Mouse (Mus musculus): Measurements from ENCODE around the gene Eva1c. TPM values are rescaled to one million over a fixed set of nuclear protein-coding genes. Genes with fewer than 3 reads are reported as not detected.

Gene Eva1c
- polyA plus RNA-seq, 1 experiment from 2014 or later: 2.8 TPM

DNA sequence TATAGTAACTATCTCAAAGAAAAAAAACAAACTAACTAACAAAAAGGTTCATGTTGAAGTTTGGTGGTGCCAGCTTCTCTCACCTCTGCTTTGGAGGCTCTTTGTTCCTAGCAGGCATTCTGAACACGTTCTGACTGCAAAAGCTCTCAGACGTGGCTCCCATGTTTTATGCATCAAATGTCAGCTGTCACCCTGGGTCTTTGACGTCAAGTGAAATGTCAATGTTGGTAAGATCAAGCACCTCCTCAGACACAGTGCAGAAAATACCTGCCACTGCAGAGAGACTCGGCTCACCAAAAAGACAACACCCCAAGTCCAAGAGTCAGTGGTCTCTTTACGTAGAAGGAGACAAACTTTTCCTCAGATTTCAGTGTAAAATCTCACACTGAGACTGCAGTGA lies 48.0 kb downstream of the Eva1c start:
- Histone ChIP-seq H3K9ac (no peak overlapping the region), H3K36me3 (no peaks in the 10 kb centered on the region), H3K4me1 (replicated peaks) (no peaks in the 10 kb centered on the region), H3K4me2 (no peak overlapping the region), H3K4me3 (no peak overlapping the region), H3K27me3 (no peaks in the 10 kb centered on the region), H3K9me3 (no peaks in the 10 kb centered on the region), H3K27ac (replicated peaks) (no peak overlapping the region)
- 62% methylated on average over 5 of the region's 5 CpGs for WGBS
- no peak for ATAC-seq (ENCODE audit: low FRiP score, low read depth)

DNA sequence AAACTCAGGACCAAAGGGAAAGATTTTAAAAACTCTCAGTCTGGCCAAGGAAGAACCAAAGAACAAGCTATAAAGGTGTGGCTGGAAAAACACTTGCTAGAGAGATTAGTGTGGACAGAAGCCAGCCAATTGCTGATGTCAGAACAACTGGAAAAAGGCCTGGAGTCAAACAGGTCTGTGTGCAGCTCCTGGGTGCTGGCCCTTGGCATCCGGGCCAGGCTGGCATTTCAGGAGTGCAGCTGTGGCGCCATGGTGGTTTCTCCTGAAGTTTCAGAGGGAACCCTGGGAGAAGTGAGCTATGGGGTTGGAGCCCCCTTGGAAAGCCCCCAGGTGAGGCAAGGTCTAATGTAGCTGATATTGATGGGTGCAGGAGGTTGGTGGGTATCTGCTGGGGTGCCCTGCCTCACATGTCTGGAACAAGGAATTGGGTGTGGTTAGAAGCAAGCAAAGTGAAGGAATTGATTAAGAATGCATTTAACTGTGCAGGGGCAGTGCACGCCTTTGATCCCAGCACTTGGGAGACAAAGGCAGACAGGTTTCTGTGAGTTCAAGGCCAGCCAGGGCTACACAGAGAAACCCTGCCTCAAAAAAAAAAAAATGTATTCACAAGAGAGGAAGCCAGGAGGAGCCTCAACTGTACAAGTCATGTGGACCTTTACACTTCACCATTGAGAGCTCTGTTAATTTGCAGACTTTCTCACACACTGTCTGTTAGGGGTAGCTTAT lies 51.8 kb downstream of the Eva1c start:
- ATAC-seq (ENCODE audit: low FRiP score, low read depth): no peak
- Histone ChIP-seq H3K4me1 (replicated peaks) (no peaks in the 10 kb centered on the region), H3K36me3 (no peaks in the 10 kb centered on the region), H3K9me3 (no peaks in the 10 kb centered on the region), H3K27me3 (no peaks in the 10 kb centered on the region), H3K4me3 (no peak overlapping the region), H3K9ac (no peak overlapping the region), H3K4me2 (no peak overlapping the region), H3K27ac (replicated peaks) (no peak overlapping the region)
- 91% methylated on average over 3 of the region's 3 CpGs for WGBS

DNA sequence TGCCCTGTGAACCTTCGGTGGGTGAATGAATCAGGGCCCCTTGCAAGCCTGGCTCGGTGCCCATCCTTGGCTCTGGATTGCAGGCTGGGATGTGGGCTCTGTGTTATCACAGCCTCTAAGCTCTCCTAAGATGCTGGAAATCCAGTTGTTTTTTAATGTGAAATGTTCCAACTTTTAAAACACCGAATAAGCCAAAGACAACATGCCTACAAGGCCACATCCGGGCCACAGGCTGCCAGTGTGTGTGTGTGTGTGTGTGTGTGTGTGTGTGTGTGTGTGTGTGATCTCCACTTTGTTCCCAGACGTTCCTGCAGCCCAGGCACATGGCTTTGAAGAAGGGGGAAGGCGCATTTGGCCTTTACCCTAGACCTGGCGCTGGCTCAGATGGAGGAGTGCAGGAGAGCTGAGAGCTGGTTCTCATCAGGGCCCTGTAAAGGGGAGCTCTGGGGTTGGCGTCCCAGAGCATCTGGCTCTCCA lies 56.0 kb downstream of the Eva1c start:
- no peaks in the 10 kb centered on the region for H3K27me3 ChIP-seq
- H3K9me3 ChIP-seq: no peaks in the 10 kb centered on the region
- no peak overlapping the region for H3K4me2 ChIP-seq
- no peak for ATAC-seq (ENCODE audit: low FRiP score, low read depth)
- H3K36me3 ChIP-seq: no peaks in the 10 kb centered on the region
- H3K4me3 ChIP-seq: no peak overlapping the region
- 58% methylated on average over 8 of the region's 8 CpGs for WGBS
- H3K27ac ChIP-seq (replicated peaks): no peak overlapping the region
- no peaks in the 10 kb centered on the region for H3K4me1 ChIP-seq (replicated peaks)
- H3K9ac ChIP-seq: no peak overlapping the region

DNA sequence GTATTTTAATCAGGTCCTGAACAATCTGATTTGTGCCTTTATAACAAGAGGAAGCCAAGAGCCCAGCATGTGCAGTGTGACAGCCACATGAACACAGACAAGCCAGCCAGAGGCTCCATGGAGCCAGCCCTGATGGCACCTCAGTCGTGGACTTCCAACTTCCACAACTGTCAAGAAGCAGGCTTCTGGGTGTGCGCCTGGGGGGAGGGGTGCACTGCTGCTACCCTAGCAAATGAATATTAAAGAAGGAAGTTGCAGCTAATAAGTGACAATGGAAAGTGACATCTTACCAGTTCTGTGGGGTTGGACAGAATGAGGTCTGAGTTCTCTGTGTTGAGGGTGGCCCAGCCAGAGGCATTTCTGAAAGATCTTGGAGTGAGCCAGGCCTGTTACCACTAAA lies 58.8 kb downstream of the Eva1c start:
- Histone ChIP-seq H3K4me1 (replicated peaks) (no peaks in the 10 kb centered on the region), H3K9ac (no peak overlapping the region), H3K27me3 (no peaks in the 10 kb centered on the region), H3K27ac (replicated peaks) (no peak overlapping the region), H3K36me3 (no peaks in the 10 kb centered on the region), H3K9me3 (no peaks in the 10 kb centered on the region), H3K4me3 (no peak overlapping the region), H3K4me2 (no peak overlapping the region)
- WGBS: 70% methylated on average over 2 of the region's 2 CpGs
- ATAC-seq (ENCODE audit: low FRiP score, low read depth): no peak

- 74% methylated on average over 9 of the region's 9 CpGs for WGBS
- ATAC-seq (ENCODE audit: low FRiP score, low read depth): no peak
- Histone ChIP-seq H3K4me2 (no peak overlapping the region), H3K36me3 (no peaks in the 10 kb centered on the region), H3K27ac (replicated peaks) (no peak overlapping the region), H3K9me3 (no peaks in the 10 kb centered on the region), H3K27me3 (no peaks in the 10 kb centered on the region), H3K4me3 (no peak overlapping the region), H3K9ac (no peak overlapping the region), H3K4me1 (replicated peaks) (no peaks in the 10 kb centered on the region; the same call in 1 of the 2 replicates)
Measured at GRCm38 (mm10) chr16:90885781-90886565, 59.5 kb downstream of the Eva1c start.

GRCm38 (mm10) chr16:90890683-90891082 lies 64.2 kb downstream of the Eva1c start:
- H3K36me3 ChIP-seq: no peaks in the 10 kb centered on the region
- H3K27ac ChIP-seq (replicated peaks): no peak overlapping the region
- ATAC-seq (ENCODE audit: low FRiP score, low read depth): no peak
- no peak overlapping the region for H3K4me2 ChIP-seq
- H3K9ac ChIP-seq: no peak overlapping the region
- H3K27me3 ChIP-seq: no peaks in the 10 kb centered on the region
- peaks cover 7% of the 10 kb centered on the region for H3K4me1 ChIP-seq (replicated peaks)
- WGBS: 89% methylated on average over 9 of the region's 9 CpGs
- no peaks in the 10 kb centered on the region for H3K9me3 ChIP-seq
- H3K4me3 ChIP-seq: no peak overlapping the region

- H3K4me2 ChIP-seq: no peak overlapping the region
- no peak overlapping the region for H3K27ac ChIP-seq (replicated peaks)
- 49% methylated on average over 14 of the region's 14 CpGs for WGBS
- H3K36me3 ChIP-seq: no peaks in the 10 kb centered on the region
- H3K9me3 ChIP-seq: no peaks in the 10 kb centered on the region
- no peaks in the 10 kb centered on the region for H3K27me3 ChIP-seq
- no peak for ATAC-seq (ENCODE audit: low FRiP score, low read depth)
- H3K4me3 ChIP-seq: no peak overlapping the region
- no peak overlapping the region for H3K9ac ChIP-seq
- H3K4me1 ChIP-seq (replicated peaks): peaks cover 7% of the 10 kb centered on the region
Measured at GRCm38 (mm10) chr16:90891601-90892000, 65.1 kb downstream of the Eva1c start.

DNA sequence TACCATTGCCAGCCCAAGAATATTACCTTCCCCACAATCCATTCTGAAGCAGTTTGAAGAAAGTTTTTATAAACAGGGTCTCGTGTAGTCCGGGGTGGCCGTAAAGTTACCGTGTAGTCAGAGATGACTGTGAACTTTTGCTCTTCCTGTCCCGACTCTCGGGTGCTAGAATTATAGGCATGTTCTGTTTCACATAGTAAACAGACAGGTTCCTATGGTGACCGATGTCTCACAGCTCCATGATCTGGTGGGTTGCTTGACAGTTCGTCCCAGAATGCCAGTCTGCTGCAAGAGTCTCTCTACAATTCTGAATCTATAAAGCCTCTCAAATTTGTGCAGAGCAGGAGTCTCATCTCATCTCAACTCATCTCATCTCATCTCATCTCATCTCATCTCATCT lies 65.6 kb downstream of the Eva1c start:
- no peaks in the 10 kb centered on the region for H3K9me3 ChIP-seq
- no peak overlapping the region for H3K27ac ChIP-seq (replicated peaks)
- no peak for ATAC-seq (ENCODE audit: low FRiP score, low read depth)
- H3K4me3 ChIP-seq: no peak overlapping the region
- H3K36me3 ChIP-seq: no peaks in the 10 kb centered on the region
- H3K9ac ChIP-seq: no peak overlapping the region
- H3K27me3 ChIP-seq: no peaks in the 10 kb centered on the region
- 70% methylated on average over 8 of the region's 8 CpGs for WGBS
- H3K4me2 ChIP-seq: no peak overlapping the region
- peaks cover 7% of the 10 kb centered on the region for H3K4me1 ChIP-seq (replicated peaks)

GRCm38 (mm10) chr16:90893019-90893418 lies 66.5 kb downstream of the Eva1c start:
- Histone ChIP-seq H3K4me1 (replicated peaks) (peaks cover 7% of the 10 kb centered on the region), H3K4me2 (no peak overlapping the region), H3K27me3 (no peaks in the 10 kb centered on the region), H3K9ac (no peak overlapping the region), H3K9me3 (no peaks in the 10 kb centered on the region), H3K27ac (replicated peaks) (no peak overlapping the region; the same call in 1 of the 2 replicates), H3K4me3 (no peak overlapping the region), H3K36me3 (no peaks in the 10 kb centered on the region)
- no peak for ATAC-seq (ENCODE audit: low FRiP score, low read depth)
- 75% methylated on average over 7 of the region's 7 CpGs for WGBS

GRCm38 (mm10) chr16:90893792-90894191 lies 67.3 kb downstream of the Eva1c start:
- ATAC-seq (ENCODE audit: low FRiP score, low read depth): no peak
- no peaks in the 10 kb centered on the region for H3K27me3 ChIP-seq
- 50% methylated on average over 9 of the region's 9 CpGs for WGBS
- H3K9me3 ChIP-seq: no peaks in the 10 kb centered on the region
- no peak overlapping the region for H3K9ac ChIP-seq
- H3K4me1 ChIP-seq (replicated peaks): peaks cover 7% of the 10 kb centered on the region
- H3K4me2 ChIP-seq: no peak overlapping the region
- H3K27ac ChIP-seq (replicated peaks): no peak overlapping the region
- no peaks in the 10 kb centered on the region for H3K36me3 ChIP-seq
- no peak overlapping the region for H3K4me3 ChIP-seq

GRCm38 (mm10) chr16:90897651-90898050 lies 71.1 kb downstream of the Eva1c start:
- ATAC-seq (ENCODE audit: low FRiP score, low read depth): no peak
- H3K4me2 ChIP-seq: no peak overlapping the region
- H3K27me3 ChIP-seq: no peaks in the 10 kb centered on the region
- no peak overlapping the region for H3K27ac ChIP-seq (replicated peaks)
- no peaks in the 10 kb centered on the region for H3K36me3 ChIP-seq
- H3K9ac ChIP-seq: no peak overlapping the region
- 85% methylated on average over 3 of the region's 3 CpGs for WGBS
- H3K9me3 ChIP-seq: no peaks in the 10 kb centered on the region
- no peak overlapping the region for H3K4me3 ChIP-seq
- H3K4me1 ChIP-seq (replicated peaks): no peaks in the 10 kb centered on the region

- 20% methylated on average over 12 of the region's 12 CpGs for WGBS
- Histone ChIP-seq H3K36me3 (no peaks in the 10 kb centered on the region), H3K27me3 (no peaks in the 10 kb centered on the region), H3K9ac (no peak overlapping the region), H3K27ac (replicated peaks) (no peak overlapping the region), H3K9me3 (no peaks in the 10 kb centered on the region), H3K4me3 (no peak overlapping the region), H3K4me1 (replicated peaks) (no peaks in the 10 kb centered on the region), H3K4me2 (no peak overlapping the region)
- ATAC-seq (ENCODE audit: low FRiP score, low read depth): no peak
Measured at GRCm38 (mm10) chr16:90899498-90899897, 73.0 kb downstream of the Eva1c start.
